Mouse (Mus musculus) layer of hippocampus, adult 11-12 months (tissue): ENCODE results near the gene Tmem214.

Experiments used
- DNase-seq: peaks from one replicate; pipeline ENCODE4 v3.0.0; 2022; ENCODE audit warnings: low spot score

Tmem214 gene

GRCm38 (mm10) chr5:30867712-30868111 lies at the start of gene Tmem214:
TSS of gene Tmem214 (plus strand) at chr5:30868012.
- DNase-seq, result no peak

GRCm38 (mm10) chr5:30818758-30819309 lies 49.0 kb upstream of the Tmem214 start:
- DNase-seq, result peak; percentile 62

- DNase-seq, result no peak
These were observed 45.1 kb upstream of the Tmem214 start for GRCm38 (mm10) chr5:30822689-30823088.

GRCm38 (mm10) chr5:30823091-30823490 lies 44.7 kb upstream of the Tmem214 start:
- DNase-seq, result no peak

GRCm38 (mm10) chr5:30824124-30824988 lies 43.5 kb upstream of the Tmem214 start:
- DNase-seq, result no peak

- no peak for DNase-seq
These were observed 42.6 kb upstream of the Tmem214 start for GRCm38 (mm10) chr5:30825166-30825565.

- DNase-seq, result no peak
These were observed 42.0 kb upstream of the Tmem214 start for GRCm38 (mm10) chr5:30825821-30826220.

- DNase-seq, result no peak
These were observed 34.4 kb upstream of the Tmem214 start for GRCm38 (mm10) chr5:30833416-30833815.

GRCm38 (mm10) chr5:30839731-30840130 lies 28.1 kb upstream of the Tmem214 start:
- DNase-seq, result no peak

- DNase-seq, result no peak
These were observed 25.9 kb upstream of the Tmem214 start for GRCm38 (mm10) chr5:30841896-30842295.

- no peak for DNase-seq
These were observed 17.8 kb upstream of the Tmem214 start for GRCm38 (mm10) chr5:30849891-30850555.

GRCm38 (mm10) chr5:30850556-30850925 lies 17.3 kb upstream of the Tmem214 start:
- no peak for DNase-seq

GRCm38 (mm10) chr5:30853522-30853921 lies 14.3 kb upstream of the Tmem214 start:
- DNase-seq, result no peak

- DNase-seq, result no peak
These were observed 12.1 kb upstream of the Tmem214 start for GRCm38 (mm10) chr5:30855674-30856073.

GRCm38 (mm10) chr5:30856124-30856523 lies 11.7 kb upstream of the Tmem214 start:
- no peak for DNase-seq

- DNase-seq, result no peak
These were observed 4.0 kb upstream of the Tmem214 start for GRCm38 (mm10) chr5:30863852-30864251.

- DNase-seq, result no peak
These were observed 3.5 kb upstream of the Tmem214 start for GRCm38 (mm10) chr5:30864322-30864721.

GRCm38 (mm10) chr5:30866871-30867270 lies 941 bp upstream of the Tmem214 start:
- no peak for DNase-seq

GRCm38 (mm10) chr5:30868981-30869380 lies 1.2 kb downstream of the Tmem214 start:
- DNase-seq, result no peak

- peak; percentile 88 for DNase-seq
These were observed 1.8 kb downstream of the Tmem214 start for GRCm38 (mm10) chr5:30869405-30870130.

GRCm38 (mm10) chr5:30870131-30870406 lies 2.3 kb downstream of the Tmem214 start:
- DNase-seq, result no peak

- DNase-seq, result no peak
These were observed 4.8 kb downstream of the Tmem214 start for GRCm38 (mm10) chr5:30872574-30872973.

- no peak for DNase-seq
These were observed 6.6 kb downstream of the Tmem214 start for GRCm38 (mm10) chr5:30874365-30874764.
